Mouse (Mus musculus): Measurements from ENCODE around the gene Olfr697. TPM values are rescaled to one million over a fixed set of nuclear protein-coding genes. Genes with fewer than 3 reads are reported as not detected.
"Not testable (repeated sequence)": the region's sequence is repeated elsewhere in the genome, so short reads cannot be mapped to it uniquely, and the experiment has no call there.

Olfr697 gene
- polyA plus RNA-seq, 1 experiment from 2014 or later: not detected

GRCm38 (mm10) chr7:106716296-106716695 is 25.9 kb downstream of the Olfr697 start, which contains the start of gene Olfr695:
TSS of gene Olfr695 (minus strand) at chr7:106716396.
- H3K4me1 ChIP-seq (replicated peaks; ENCODE audit: control insufficient read depth, insufficient read depth, low read length): no peaks in the 10 kb centered on the region
- no peak for ATAC-seq (replicated peaks; ENCODE audit: low FRiP score)
- no peaks in the 10 kb centered on the region for H3K9me3 ChIP-seq (ENCODE audit: control insufficient read depth, low read length)
- no peak within 1 kb of the TSS for H3K4me2 ChIP-seq (ENCODE audit: low read depth, low read length, severe bottlenecking)
- H3K27me3 ChIP-seq (ENCODE audit: control insufficient read depth, insufficient read depth, low read length): no peaks in the 10 kb centered on the region
- H3K9ac ChIP-seq (ENCODE audit: low read length): no peak within 1 kb of the TSS
- no peak within 1 kb of the TSS for H3K27ac ChIP-seq (ENCODE audit: low read depth, low read length)
- H3K36me3 ChIP-seq (ENCODE audit: control insufficient read depth, insufficient read depth, low read length): no peaks in the 10 kb centered on the region
- DNase-seq (ENCODE audit: low spot score): no peak
- H3K4me3 ChIP-seq (ENCODE audit: low read depth, low read length): no peak within 1 kb of the TSS

DNA sequence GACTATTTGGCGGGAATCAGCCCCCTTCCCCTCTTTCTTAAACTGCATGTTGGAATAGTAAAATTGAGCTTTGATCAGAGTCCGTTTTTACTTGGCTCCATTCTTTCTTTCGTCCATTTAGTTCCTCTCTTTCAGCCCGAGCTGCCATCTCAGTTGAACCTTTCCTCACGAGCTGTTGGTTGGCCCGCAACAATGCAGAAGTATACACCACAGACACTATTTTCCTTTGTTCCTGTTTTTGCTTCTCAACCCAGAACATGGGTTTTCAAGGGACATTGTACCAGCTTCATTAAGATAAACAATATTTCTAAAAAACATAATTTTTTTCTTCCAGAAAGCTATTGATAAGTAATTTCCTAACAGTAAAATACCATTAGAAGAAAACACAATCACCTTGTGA is 30.8 kb downstream of the Olfr697 start:
- H3K9ac ChIP-seq (ENCODE audit: low read length): no peak overlapping the region
- H3K4me3 ChIP-seq (ENCODE audit: low read depth, low read length): no peak overlapping the region
- 86% methylated on average over 6 of the region's 6 CpGs for WGBS
- no peak overlapping the region for H3K4me2 ChIP-seq (ENCODE audit: low read depth, low read length, severe bottlenecking)
- H3K9me3 ChIP-seq (ENCODE audit: control insufficient read depth, low read length): no peaks in the 10 kb centered on the region
- no peaks in the 10 kb centered on the region for H3K36me3 ChIP-seq (ENCODE audit: control insufficient read depth, insufficient read depth, low read length)
- H3K27me3 ChIP-seq (ENCODE audit: control insufficient read depth, insufficient read depth, low read length): no peaks in the 10 kb centered on the region
- no peaks in the 10 kb centered on the region for H3K4me1 ChIP-seq (replicated peaks; ENCODE audit: control insufficient read depth, insufficient read depth, low read length)
- H3K27ac ChIP-seq (ENCODE audit: low read depth, low read length): no peak overlapping the region
- ATAC-seq (replicated peaks; ENCODE audit: low FRiP score): no peak
- no peak for DNase-seq (ENCODE audit: low spot score)

GRCm38 (mm10) chr7:106707705-106708104 is 34.5 kb downstream of the Olfr697 start:
- H3K9ac ChIP-seq (ENCODE audit: low read length); H3K4me1 ChIP-seq (replicated peaks; ENCODE audit: control insufficient read depth, insufficient read depth, low read length); H3K9me3 ChIP-seq (ENCODE audit: control insufficient read depth, low read length); H3K27me3 ChIP-seq (ENCODE audit: control insufficient read depth, insufficient read depth, low read length); ATAC-seq (replicated peaks; ENCODE audit: low FRiP score); H3K4me3 ChIP-seq (ENCODE audit: low read depth, low read length); H3K4me2 ChIP-seq (ENCODE audit: low read depth, low read length, severe bottlenecking); H3K36me3 ChIP-seq (ENCODE audit: control insufficient read depth, insufficient read depth, low read length); DNase-seq (ENCODE audit: low spot score); H3K27ac ChIP-seq (ENCODE audit: low read depth, low read length): not testable (repeated sequence)
- WGBS: 91% methylated on average over 10 of the region's 10 CpGs

DNA sequence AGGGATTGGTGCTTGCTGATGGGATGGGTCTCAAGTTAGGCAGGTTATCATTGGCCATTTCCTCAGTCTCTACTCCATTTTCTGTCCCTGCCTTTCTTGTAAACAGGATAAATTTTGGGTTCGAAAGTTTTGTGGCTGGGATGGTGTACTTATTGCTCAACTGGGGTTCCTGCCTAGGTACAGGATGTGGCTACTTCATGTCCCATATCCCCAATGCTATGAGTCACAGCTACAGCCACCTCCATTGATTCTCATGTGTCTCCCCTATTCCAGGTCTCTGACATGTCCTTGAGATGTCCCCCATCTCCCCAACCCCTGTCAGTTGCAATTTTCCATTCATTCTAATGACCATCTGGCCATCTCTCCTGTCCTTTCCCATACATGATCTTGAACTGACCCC is 45.4 kb downstream of the Olfr697 start:
- Histone ChIP-seq H3K4me3 (ENCODE audit: low read depth, low read length) (no peak overlapping the region), H3K9me3 (ENCODE audit: control insufficient read depth, low read length) (no peaks in the 10 kb centered on the region; the same call in 1 of the 2 replicates), H3K27ac (ENCODE audit: low read depth, low read length) (no peak overlapping the region), H3K27me3 (ENCODE audit: control insufficient read depth, insufficient read depth, low read length) (no peaks in the 10 kb centered on the region), H3K9ac (ENCODE audit: low read length) (no peak overlapping the region), H3K4me2 (ENCODE audit: low read depth, low read length, severe bottlenecking) (no peak overlapping the region), H3K36me3 (ENCODE audit: control insufficient read depth, insufficient read depth, low read length) (no peaks in the 10 kb centered on the region), H3K4me1 (replicated peaks; ENCODE audit: control insufficient read depth, insufficient read depth, low read length) (no peaks in the 10 kb centered on the region)
- DNase-seq (ENCODE audit: low spot score) (no peak), ATAC-seq (replicated peaks; ENCODE audit: low FRiP score) (no peak)
- WGBS: 70% methylated on average over 1 of the region's 1 CpGs

DNA sequence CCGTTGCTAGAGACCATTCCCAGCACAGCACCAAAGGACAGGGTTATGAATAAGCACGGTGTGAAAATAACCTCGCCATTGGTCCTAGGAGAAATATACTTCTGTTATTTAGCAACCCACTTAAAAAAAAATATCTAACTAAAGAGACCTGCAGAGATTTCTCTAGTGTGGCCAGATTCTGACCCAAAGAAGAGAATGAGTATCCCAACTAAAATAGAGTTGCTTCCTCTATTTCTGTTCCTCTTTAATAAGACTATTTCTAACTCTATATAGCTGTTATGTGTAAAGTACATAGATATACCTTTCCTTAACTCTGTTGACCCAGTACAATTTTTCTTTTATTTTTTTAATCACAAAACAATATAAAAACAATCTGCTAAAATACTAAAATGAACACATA is 49.3 kb downstream of the Olfr697 start:
- no peak overlapping the region for H3K4me3 ChIP-seq (ENCODE audit: low read depth, low read length)
- H3K9ac ChIP-seq (ENCODE audit: low read length): no peak overlapping the region
- H3K36me3 ChIP-seq (ENCODE audit: control insufficient read depth, insufficient read depth, low read length): no peaks in the 10 kb centered on the region
- WGBS: 87% methylated on average over 3 of the region's 3 CpGs
- H3K9me3 ChIP-seq (ENCODE audit: control insufficient read depth, low read length): no peaks in the 10 kb centered on the region
- DNase-seq (ENCODE audit: low spot score) (no peak), ATAC-seq (replicated peaks; ENCODE audit: low FRiP score) (no peak)
- no peaks in the 10 kb centered on the region for H3K27me3 ChIP-seq (ENCODE audit: control insufficient read depth, insufficient read depth, low read length)
- no peaks in the 10 kb centered on the region for H3K4me1 ChIP-seq (replicated peaks; ENCODE audit: control insufficient read depth, insufficient read depth, low read length)
- no peak overlapping the region for H3K4me2 ChIP-seq (ENCODE audit: low read depth, low read length, severe bottlenecking)
- H3K27ac ChIP-seq (ENCODE audit: low read depth, low read length): no peak overlapping the region

DNA sequence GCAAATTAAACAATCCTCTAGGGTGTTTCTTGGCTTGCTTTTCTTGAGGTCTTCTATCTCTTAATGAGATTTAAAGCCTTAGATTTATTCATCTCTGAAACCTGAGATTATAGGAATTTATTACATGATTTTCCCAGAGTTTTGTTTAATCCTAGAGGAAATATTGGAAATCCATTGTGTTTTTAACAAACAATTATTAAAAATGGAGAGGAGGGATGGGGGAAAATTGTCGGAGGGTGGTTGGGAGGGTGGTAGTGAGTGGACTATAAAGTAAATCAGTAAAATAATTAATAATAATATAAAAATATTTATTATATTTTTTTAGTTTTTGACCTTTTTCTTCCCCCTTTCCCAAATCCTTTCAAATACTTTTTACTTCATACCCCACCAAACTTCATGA is 50.5 kb downstream of the Olfr697 start, which contains the start of gene Olfr694:
TSS of gene Olfr694 (minus strand) at position 101 of the 400 bp plus-strand sequence.
- H3K36me3 ChIP-seq (ENCODE audit: control insufficient read depth, insufficient read depth, low read length): no peaks in the 10 kb centered on the region
- H3K27me3 ChIP-seq (ENCODE audit: control insufficient read depth, insufficient read depth, low read length): no peaks in the 10 kb centered on the region
- no peak within 1 kb of the TSS for H3K9ac ChIP-seq (ENCODE audit: low read length)
- DNase-seq (ENCODE audit: low spot score): no peak
- H3K9me3 ChIP-seq (ENCODE audit: control insufficient read depth, low read length): no peaks in the 10 kb centered on the region
- no peak within 1 kb of the TSS for H3K27ac ChIP-seq (ENCODE audit: low read depth, low read length)
- no peak within 1 kb of the TSS for H3K4me2 ChIP-seq (ENCODE audit: low read depth, low read length, severe bottlenecking)
- ATAC-seq (replicated peaks; ENCODE audit: low FRiP score): no peak
- H3K4me1 ChIP-seq (replicated peaks; ENCODE audit: control insufficient read depth, insufficient read depth, low read length): no peaks in the 10 kb centered on the region
- no peak within 1 kb of the TSS for H3K4me3 ChIP-seq (ENCODE audit: low read depth, low read length)
- WGBS: 95% methylated on average over 1 of the region's 1 CpGs

Other genes starting within 250 kb of the Olfr697 start
- not detected in 2 replicates for gene Olfr693, start 61.9 kb downstream of the Olfr697 start, polyA plus RNA-seq (2014; fragmentation: Nextera tagmentation; extraction: Ambion mirVana)
- gene Olfr694, start 50.6 kb downstream of the Olfr697 start, polyA plus RNA-seq (2014; fragmentation: Nextera tagmentation; extraction: Ambion mirVana): not detected in 2 replicates
- gene Olfr695, start 26.0 kb downstream of the Olfr697 start, polyA plus RNA-seq (2014; fragmentation: Nextera tagmentation; extraction: Ambion mirVana): not detected in 2 replicates
- gene Olfr698, start 13.0 kb upstream of the Olfr697 start, polyA plus RNA-seq (2014; fragmentation: Nextera tagmentation; extraction: Ambion mirVana): not detected in 2 replicates
- gene Olfr699, start 50.8 kb upstream of the Olfr697 start, polyA plus RNA-seq (2014; fragmentation: Nextera tagmentation; extraction: Ambion mirVana): not detected in 2 replicates
- gene Olfr700, start 66.4 kb upstream of the Olfr697 start, polyA plus RNA-seq (2014; fragmentation: Nextera tagmentation; extraction: Ambion mirVana): not detected in 2 replicates
- not detected in 2 replicates for gene Olfr701, start 71.7 kb upstream of the Olfr697 start, polyA plus RNA-seq (2014; fragmentation: Nextera tagmentation; extraction: Ambion mirVana)
- gene Olfr702, start 91.5 kb upstream of the Olfr697 start, polyA plus RNA-seq (2014; fragmentation: Nextera tagmentation; extraction: Ambion mirVana): not detected in 2 replicates
- not detected in 2 replicates for gene Olfr703, start 100.9 kb upstream of the Olfr697 start, polyA plus RNA-seq (2014; fragmentation: Nextera tagmentation; extraction: Ambion mirVana)
- not detected in 2 replicates for gene Olfr704, start 120.7 kb upstream of the Olfr697 start, polyA plus RNA-seq (2014; fragmentation: Nextera tagmentation; extraction: Ambion mirVana)
- not detected in 2 replicates for gene Olfr705, start 134.4 kb upstream of the Olfr697 start, polyA plus RNA-seq (2014; fragmentation: Nextera tagmentation; extraction: Ambion mirVana)
- gene Olfr706, start 145.7 kb upstream of the Olfr697 start, polyA plus RNA-seq (2014; fragmentation: Nextera tagmentation; extraction: Ambion mirVana): not detected in 2 replicates
- not detected in 2 replicates for gene Olfr707, start 158.8 kb upstream of the Olfr697 start, polyA plus RNA-seq (2014; fragmentation: Nextera tagmentation; extraction: Ambion mirVana)
- not detected in 2 replicates for gene Olfr1532-ps1, start 165.6 kb upstream of the Olfr697 start, polyA plus RNA-seq (2014; fragmentation: Nextera tagmentation; extraction: Ambion mirVana)
- gene Olfr709-ps1, start 189.8 kb upstream of the Olfr697 start, polyA plus RNA-seq (2014; fragmentation: Nextera tagmentation; extraction: Ambion mirVana): not detected in 2 replicates
- gene Olfr710, start 205.9 kb upstream of the Olfr697 start, polyA plus RNA-seq (2014; fragmentation: Nextera tagmentation; extraction: Ambion mirVana): not detected in 2 replicates
- not detected in 2 replicates for gene Olfr6, start 221.5 kb upstream of the Olfr697 start, polyA plus RNA-seq (2014; fragmentation: Nextera tagmentation; extraction: Ambion mirVana)
- not detected in 2 replicates for gene Olfr711, start 233.0 kb upstream of the Olfr697 start, polyA plus RNA-seq (2014; fragmentation: Nextera tagmentation; extraction: Ambion mirVana)